In the genomic region with DNA sequence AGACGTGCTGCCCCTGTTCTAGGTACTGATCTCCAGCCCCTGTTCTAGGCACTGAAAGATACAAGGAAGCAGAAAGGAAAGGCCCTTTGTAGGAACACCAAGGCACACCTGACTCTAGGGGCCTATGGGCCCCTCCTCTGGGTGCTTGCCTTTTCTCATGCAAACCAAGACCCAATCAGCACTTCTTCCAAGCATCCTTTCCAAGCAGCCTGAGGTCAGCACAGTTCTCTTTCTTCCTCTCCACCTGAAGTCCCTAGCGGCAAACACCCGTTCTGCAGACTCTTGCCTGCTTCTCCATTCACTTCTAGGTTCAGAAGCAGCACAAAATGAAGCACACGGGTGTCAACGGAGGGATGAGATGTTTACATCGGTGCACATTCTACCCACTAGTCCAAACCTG, we compare ENCODE assay signal across 29 mouse cellular contexts. TPM values are rescaled to one million over a fixed set of nuclear protein-coding genes. Genes with fewer than 3 reads are reported as not detected.
DNase-seq lines count a peak whose midpoint lies in the region; ATAC-seq lines count a peak whose summit lies in the region.
"Had no signal": no experiment of that assay in that cellular context is flagged by ENCODE, and none has a peak within 500 bp of the region (broad histone marks: within the 10 kb centered on the region; RNA-seq: fewer than 3 reads in every experiment).

No protein-coding gene starts in this region.

- peak; percentile 45 for DNase-seq in heart, adult 11 months
- no peak for DNase-seq in heart, adult 8-10 months (ENCODE audit: low spot score)
- DNase-seq in midbrain, embryonic 11.5 days (ENCODE audit: low spot score, missing footprints) = peak; percentile 26
- DNase-seq in midbrain, embryonic 14.5 days = no peak
- DNase-seq in ZHBTc4 (ENCODE audit: low read depth, low spot score) = peak; percentile 90
- DNase-seq in thymus, postnatal 10 days (ENCODE audit: low spot score in 2 of 2) = no peak
- DNase-seq: adrenal gland, adult 2 months; adrenal gland, postnatal 14 days; cerebellum, adult 11 months; cerebellum, adult 2 months; cerebellum, adult 9-11 months; cerebellum, postnatal 25 days; forebrain, postnatal 0 days; gastrocnemius, adult 2 months; gastrocnemius, postnatal 14 days; heart, adult 18-20 months; heart, postnatal 10 days; heart, postnatal 36 days had no signal

- no peak for ATAC-seq in midbrain, embryonic 11.5 days (ENCODE audit: low FRiP score)
- ATAC-seq in midbrain, embryonic 14.5 days (ENCODE audit: low FRiP score, low TSS enrichment) = no peak
- ATAC-seq: forebrain, embryonic 14.5 days; forebrain, postnatal 0 days; hindbrain, embryonic 16.5 days; intestine, embryonic 16.5 days had no signal

- H3K27me3 ChIP-seq in midbrain, embryonic 11.5 days (ENCODE audit: control insufficient read depth, insufficient read depth, low read length) = no peaks in the 10 kb centered on the region
- H3K27me3 ChIP-seq in midbrain, embryonic 14.5 days (ENCODE audit: control insufficient read depth, insufficient read depth, low read length) = no peaks in the 10 kb centered on the region

- no peak overlapping the region for H3K27ac ChIP-seq in midbrain, embryonic 11.5 days (ENCODE audit: low read depth, low read length)
- H3K27ac ChIP-seq in midbrain, embryonic 14.5 days (replicated peaks; ENCODE audit: low read depth, low read length) = no peak overlapping the region
- H3K27ac ChIP-seq: embryonic facial prominence, embryonic 12.5 days; embryonic facial prominence, embryonic 15.5 days; gastrocnemius, adult 2 months; heart, embryonic 15.5 days; hindbrain, embryonic 10.5 days; hindbrain, embryonic 13.5 days had no signal

- WGBS in midbrain, embryonic 11.5 days = 62% methylated on average over 6 of the region's 6 CpGs
- 71% methylated on average over 6 of the region's 6 CpGs for WGBS in midbrain, embryonic 14.5 days

- no peak overlapping the region for H3K9ac ChIP-seq in midbrain, embryonic 11.5 days (ENCODE audit: low read length)
- H3K9ac ChIP-seq in midbrain, embryonic 14.5 days (replicated peaks; ENCODE audit: low read length) = no peak overlapping the region
- H3K9ac ChIP-seq: embryonic facial prominence, embryonic 12.5 days; embryonic facial prominence, embryonic 15.5 days; forebrain, postnatal 0 days; heart, embryonic 12.5 days; heart, embryonic 15.5 days; hindbrain, embryonic 13.5 days had no signal

- H3K9me3 ChIP-seq in midbrain, embryonic 11.5 days (ENCODE audit: control insufficient read depth, low read length) = no peaks in the 10 kb centered on the region
- no peaks in the 10 kb centered on the region for H3K9me3 ChIP-seq in midbrain, embryonic 14.5 days (ENCODE audit: control insufficient read depth, low read length)
- H3K9me3 ChIP-seq: embryonic facial prominence, embryonic 12.5 days; embryonic facial prominence, embryonic 15.5 days; heart, embryonic 12.5 days; heart, embryonic 15.5 days; hindbrain, embryonic 10.5 days; hindbrain, embryonic 13.5 days had no signal

- no peak overlapping the region for H3K4me2 ChIP-seq in midbrain, embryonic 11.5 days
- H3K4me2 ChIP-seq in midbrain, embryonic 14.5 days (ENCODE audit: low read length) = no peak overlapping the region
- H3K4me2 ChIP-seq: embryonic facial prominence, embryonic 12.5 days; embryonic facial prominence, embryonic 15.5 days; heart, embryonic 12.5 days; heart, embryonic 15.5 days; hindbrain, embryonic 13.5 days had no signal

- no peak overlapping the region for H3K4me3 ChIP-seq in midbrain, embryonic 11.5 days (ENCODE audit: low read depth, low read length)
- no peak overlapping the region for H3K4me3 ChIP-seq in midbrain, embryonic 14.5 days (replicated peaks; ENCODE audit: low read depth, low read length)
- H3K4me3 ChIP-seq: embryonic facial prominence, embryonic 12.5 days; embryonic facial prominence, embryonic 15.5 days; gastrocnemius, adult 2 months; heart, embryonic 12.5 days; heart, embryonic 15.5 days; hindbrain, embryonic 10.5 days; hindbrain, embryonic 13.5 days had no signal

- no peaks in the 10 kb centered on the region for H3K4me1 ChIP-seq in midbrain, embryonic 11.5 days (ENCODE audit: control insufficient read depth, insufficient read depth, low read length)
- H3K4me1 ChIP-seq in midbrain, embryonic 14.5 days (ENCODE audit: control insufficient read depth, insufficient read depth, low read length) = no peaks in the 10 kb centered on the region
- H3K4me1 ChIP-seq: embryonic facial prominence, embryonic 12.5 days; embryonic facial prominence, embryonic 15.5 days; heart, embryonic 12.5 days; heart, embryonic 15.5 days; hindbrain, embryonic 10.5 days; hindbrain, embryonic 13.5 days had no signal

- no peaks in the 10 kb centered on the region for H3K36me3 ChIP-seq in midbrain, embryonic 11.5 days (ENCODE audit: control insufficient read depth, insufficient read depth, low read length)
- no peaks in the 10 kb centered on the region for H3K36me3 ChIP-seq in midbrain, embryonic 14.5 days (ENCODE audit: control insufficient read depth, insufficient read depth, low read length)
- H3K36me3 ChIP-seq: embryonic facial prominence, embryonic 12.5 days; embryonic facial prominence, embryonic 15.5 days; heart, embryonic 12.5 days; heart, embryonic 15.5 days; hindbrain, embryonic 10.5 days; hindbrain, embryonic 13.5 days had no signal

RNA-seq across cellular contexts. Expression of a gene that starts 11.0 kb away (rescaled TPM):
- total RNA-seq in heart, adult 8-10 months (2022) = not detected
- polyA plus RNA-seq in midbrain, embryonic 11.5 days (2014; fragmentation: Nextera tagmentation; extraction: Ambion mirVana) = not detected in 2 replicates
- 0.50 and 0.89 TPM in 2 replicates for polyA plus RNA-seq in midbrain, embryonic 14.5 days (2014; fragmentation: Nextera tagmentation; extraction: Ambion mirVana)
- total RNA-seq: adrenal gland, adult 2 months; adrenal gland, postnatal 14 days; common myeloid progenitor, adult 5-6 weeks; gastrocnemius, adult 2 months; gastrocnemius, postnatal 14 days; heart, adult 18-20 months; heart, postnatal 10 days; heart, postnatal 36 days; MEL had no signal
- polyA plus RNA-seq: adrenal gland, adult 2 months; cerebellum, adult 2 months; heart, embryonic 12.5 days; hindbrain, embryonic 10.5 days; intestine, embryonic 16.5 days had no signal

RNA-seq across cellular contexts. Expression of a gene that starts 22.7 kb away (rescaled TPM):
- 10 to 100 TPM in 3 of 4 experiments, 1 to 10 TPM in 1; 8.6 to 11.3 (median 10.7) TPM for total RNA-seq in heart, adult 8-10 months (2022)
- 3.0 and 3.8 TPM in 2 replicates for polyA plus RNA-seq in midbrain, embryonic 11.5 days (2014; fragmentation: Nextera tagmentation; extraction: Ambion mirVana)
- 23.6 and 24.4 TPM in 2 replicates for polyA plus RNA-seq in midbrain, embryonic 14.5 days (2014; fragmentation: Nextera tagmentation; extraction: Ambion mirVana)
- total RNA-seq: common myeloid progenitor, adult 5-6 weeks; MEL had no signal

RNA-seq across cellular contexts. Expression of a gene that starts 48.6 kb away (rescaled TPM):
- 1 to 10 TPM in 3 of 4 experiments, under 1 TPM in 1; 0.72 to 2.2 (median 1.6) TPM for total RNA-seq in heart, adult 8-10 months (2022)
- polyA plus RNA-seq in midbrain, embryonic 11.5 days (2014; fragmentation: Nextera tagmentation; extraction: Ambion mirVana) = 2.5 and 3.4 TPM in 2 replicates
- polyA plus RNA-seq in midbrain, embryonic 14.5 days (2014; fragmentation: Nextera tagmentation; extraction: Ambion mirVana) = 1.6 and 4.0 TPM in 2 replicates

RNA-seq across cellular contexts. Expression of a gene that starts 48.6 kb away (rescaled TPM):
- 10 to 100 TPM; 40.1 to 57.0 (median 48.9) TPM for total RNA-seq in heart, adult 8-10 months (2022)
- 16.2 and 17.5 TPM in 2 replicates for polyA plus RNA-seq in midbrain, embryonic 11.5 days (2014; fragmentation: Nextera tagmentation; extraction: Ambion mirVana)
- 7.4 and 7.8 TPM in 2 replicates for polyA plus RNA-seq in midbrain, embryonic 14.5 days (2014; fragmentation: Nextera tagmentation; extraction: Ambion mirVana)
- total RNA-seq: MEL had no signal

Comparison
In these comparisons a context has a peak if more than half of its experiments do, and no peak if none do; other contexts are left out.
1. DNase-seq: peak in heart, adult 11 months (single experiment), midbrain, embryonic 11.5 days (single experiment) and ZHBTc4 (single experiment); none in heart, adult 8-10 months (single experiment), midbrain, embryonic 14.5 days (single experiment) and thymus, postnatal 10 days (0 of 2).